Mouse (Mus musculus): ENCODE measurements around the gene Slc8a2. TPM values are rescaled to one million over a fixed set of nuclear protein-coding genes. Genes with fewer than 3 reads are reported as not detected.

The Slc8a2 gene
- total RNA-seq (2014; rRNA removed): 0.07 TPM in 1 of 2 replicates, not detected in the other
- 0.06 TPM in 1 of 2 replicates, not detected in the other for polyA plus RNA-seq (2012; rRNA removed)

DNA sequence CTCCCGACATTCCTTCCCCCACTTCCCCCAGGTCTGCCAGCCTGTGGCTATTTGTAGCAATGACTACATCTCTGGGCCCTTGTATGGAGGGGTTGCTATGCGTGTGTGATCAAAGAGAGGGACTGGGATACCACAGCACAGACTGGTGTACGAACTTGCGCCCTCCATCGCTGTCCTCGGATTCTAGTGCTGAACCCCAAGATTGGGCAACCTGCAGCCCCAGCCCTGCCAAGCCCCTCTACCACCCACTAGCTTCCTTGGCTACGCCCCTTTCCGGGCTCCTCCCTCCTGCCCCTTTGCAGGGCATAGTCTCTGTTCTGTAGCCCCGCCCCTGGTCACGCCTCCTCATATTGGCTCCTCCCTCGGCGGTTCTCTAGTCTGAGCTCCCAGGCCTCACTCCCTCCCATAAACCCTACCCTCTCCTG, at the start of gene Slc8a2:
Slc8a2 (plus strand) TSS at position 406 of the 425 bp plus-strand sequence.
- DNase-seq (ENCODE audit: extremely low read depth, low read depth, low spot score): no peak
- Histone ChIP-seq H3K36me3 (ENCODE audit: control insufficient read depth, insufficient read depth, low read length) (no peaks in the 10 kb centered on the region), H3K27me3 (ENCODE audit: control insufficient read depth, insufficient read depth, low read length) (peaks cover 5% of the 10 kb centered on the region; the same call in 1 of the 2 replicates), H3K79me2 (ENCODE audit: control insufficient read depth, insufficient read depth, low read length) (no peaks in the 10 kb centered on the region), H3K4me3 (ENCODE audit: insufficient read depth, low read depth, low read length) (no peak within 1 kb of the TSS), H3K27ac (replicated peaks; ENCODE audit: insufficient read depth, low read depth, low read length) (no peak within 1 kb of the TSS), H3K4me1 (ENCODE audit: control insufficient read depth, insufficient read depth, low read length) (peaks cover 2% of the 10 kb centered on the region), H3K9ac (ENCODE audit: low read depth, low read length) (no peak within 1 kb of the TSS)
- TF ChIP-seq POLR2A (IDR thresholded peaks at IDR 0.05; ENCODE audit: extremely low read depth, insufficient read depth, low read length) (no peak), CTCF (IDR thresholded peaks at IDR 0.05; ENCODE audit: low read depth, low read length) (no peak)
- 10% methylated on average over 12 of the region's 12 CpGs for WGBS

DNA sequence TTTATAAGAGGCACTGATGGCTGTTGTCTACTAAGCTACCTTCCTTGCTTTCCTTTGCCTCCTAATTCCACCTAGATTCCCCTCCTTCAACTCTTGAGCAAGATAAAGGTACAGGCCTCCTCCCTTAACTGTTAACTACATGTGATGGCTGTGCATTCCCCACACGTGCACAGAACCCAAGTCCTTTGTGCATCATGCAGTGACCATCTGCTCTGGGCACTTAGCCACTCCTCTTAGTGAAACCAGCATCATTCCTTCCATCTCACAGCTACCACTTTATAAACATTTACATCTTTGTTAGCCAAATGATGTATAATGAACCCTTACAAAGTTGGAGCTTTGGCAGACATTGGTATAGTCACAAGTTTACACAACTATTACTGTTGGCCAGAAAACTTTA, 49.7 kb upstream of the Slc8a2 start:
- Histone ChIP-seq H3K36me3 (ENCODE audit: control insufficient read depth, insufficient read depth, low read length) (no peaks in the 10 kb centered on the region), H3K4me3 (ENCODE audit: insufficient read depth, low read depth, low read length) (no peak overlapping the region), H3K4me1 (ENCODE audit: control insufficient read depth, insufficient read depth, low read length) (no peaks in the 10 kb centered on the region), H3K9ac (ENCODE audit: low read depth, low read length) (no peak overlapping the region), H3K79me2 (ENCODE audit: control insufficient read depth, insufficient read depth, low read length) (no peaks in the 10 kb centered on the region), H3K27me3 (ENCODE audit: control insufficient read depth, insufficient read depth, low read length) (no peaks in the 10 kb centered on the region), H3K27ac (replicated peaks; ENCODE audit: insufficient read depth, low read depth, low read length) (no peak overlapping the region)
- DNase-seq (ENCODE audit: extremely low read depth, low read depth, low spot score): no peak
- TF ChIP-seq CTCF (IDR thresholded peaks at IDR 0.05; ENCODE audit: low read depth, low read length) (no peak), POLR2A (IDR thresholded peaks at IDR 0.05; ENCODE audit: extremely low read depth, insufficient read depth, low read length) (no peak)
- 67% methylated on average over 1 of the region's 1 CpGs for WGBS

DNA sequence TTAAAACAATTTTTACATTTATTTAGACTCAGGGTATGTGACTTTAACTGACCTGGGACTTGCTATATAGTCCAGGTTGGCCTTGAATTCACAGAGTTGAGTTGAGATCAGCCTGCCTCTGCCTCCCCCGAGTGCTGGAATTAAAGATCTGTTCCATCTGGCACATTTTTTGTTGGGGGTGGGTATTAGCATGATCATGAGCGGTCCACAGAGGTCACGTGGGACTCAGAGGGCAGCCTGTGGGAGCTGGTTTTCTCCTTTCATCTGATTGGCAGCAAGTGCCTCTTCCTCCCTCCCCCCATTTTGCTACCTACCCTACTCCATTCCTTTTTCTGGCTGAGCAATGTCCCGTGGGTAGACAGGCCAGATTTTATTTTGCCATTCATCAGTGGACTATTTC, 49.0 kb upstream of the Slc8a2 start:
- Histone ChIP-seq H3K27me3 (ENCODE audit: control insufficient read depth, insufficient read depth, low read length) (no peaks in the 10 kb centered on the region), H3K36me3 (ENCODE audit: control insufficient read depth, insufficient read depth, low read length) (no peaks in the 10 kb centered on the region), H3K27ac (replicated peaks; ENCODE audit: insufficient read depth, low read depth, low read length) (no peak overlapping the region), H3K9ac (ENCODE audit: low read depth, low read length) (no peak overlapping the region), H3K4me3 (ENCODE audit: insufficient read depth, low read depth, low read length) (no peak overlapping the region), H3K4me1 (ENCODE audit: control insufficient read depth, insufficient read depth, low read length) (no peaks in the 10 kb centered on the region), H3K79me2 (ENCODE audit: control insufficient read depth, insufficient read depth, low read length) (no peaks in the 10 kb centered on the region)
- TF ChIP-seq CTCF (IDR thresholded peaks at IDR 0.05; ENCODE audit: low read depth, low read length) (no peak), POLR2A (IDR thresholded peaks at IDR 0.05; ENCODE audit: extremely low read depth, insufficient read depth, low read length) (no peak)
- no peak for DNase-seq (ENCODE audit: extremely low read depth, low read depth, low spot score)
- 69% methylated on average over 4 of the region's 4 CpGs for WGBS

DNA sequence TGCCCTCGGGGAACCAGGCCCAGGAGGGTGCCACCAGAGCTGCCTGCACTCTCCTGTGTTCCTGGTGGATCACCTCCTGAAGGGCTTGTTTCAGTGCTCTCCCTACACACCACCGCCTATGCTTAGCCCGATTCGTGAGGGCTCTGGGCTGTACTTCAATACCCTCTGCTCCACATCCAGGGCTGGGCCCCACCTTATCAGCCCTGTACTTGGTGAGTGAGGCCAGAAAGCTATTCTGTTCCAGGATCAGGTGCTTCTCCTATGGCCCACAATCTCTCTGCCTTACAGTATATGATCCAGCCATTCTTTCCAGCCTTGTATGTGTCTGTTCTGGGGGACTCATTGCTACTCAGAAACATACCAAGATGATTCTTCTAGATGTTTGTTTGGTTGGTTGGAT, 46.3 kb upstream of the Slc8a2 start:
- DNase-seq (ENCODE audit: extremely low read depth, low read depth, low spot score): no peak
- no peaks in the 10 kb centered on the region for H3K79me2 ChIP-seq (ENCODE audit: control insufficient read depth, insufficient read depth, low read length)
- no peaks in the 10 kb centered on the region for H3K27me3 ChIP-seq (ENCODE audit: control insufficient read depth, insufficient read depth, low read length)
- TF ChIP-seq CTCF (IDR thresholded peaks at IDR 0.05; ENCODE audit: low read depth, low read length) (no peak), POLR2A (IDR thresholded peaks at IDR 0.05; ENCODE audit: extremely low read depth, insufficient read depth, low read length) (no peak)
- no peaks in the 10 kb centered on the region for H3K4me1 ChIP-seq (ENCODE audit: control insufficient read depth, insufficient read depth, low read length)
- H3K4me3 ChIP-seq (ENCODE audit: insufficient read depth, low read depth, low read length): no peak overlapping the region
- 68% methylated on average over 4 of the region's 4 CpGs for WGBS
- no peaks in the 10 kb centered on the region for H3K36me3 ChIP-seq (ENCODE audit: control insufficient read depth, insufficient read depth, low read length)
- no peak overlapping the region for H3K27ac ChIP-seq (replicated peaks; ENCODE audit: insufficient read depth, low read depth, low read length)
- no peak overlapping the region for H3K9ac ChIP-seq (ENCODE audit: low read depth, low read length)

DNA sequence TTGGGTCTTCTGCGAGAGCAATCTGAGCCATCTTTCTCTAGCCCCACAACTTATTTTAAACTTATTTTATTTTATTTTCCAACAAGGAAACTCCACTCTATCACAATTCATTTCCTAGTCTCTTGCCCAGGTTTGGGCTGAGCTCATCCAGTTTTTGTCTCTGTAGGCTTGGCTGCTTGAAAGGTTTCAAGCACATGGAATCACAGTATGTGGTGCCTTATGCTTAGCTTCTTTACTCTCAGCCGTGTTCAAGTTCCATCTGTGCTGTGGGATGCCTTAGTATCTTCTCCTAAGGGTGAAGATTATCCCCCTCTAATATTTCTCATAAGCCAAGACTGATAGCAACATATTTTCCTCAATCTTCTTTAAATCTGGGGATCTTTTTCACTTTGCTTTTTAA, 42.0 kb upstream of the Slc8a2 start:
- Histone ChIP-seq H3K27me3 (ENCODE audit: control insufficient read depth, insufficient read depth, low read length) (no peaks in the 10 kb centered on the region), H3K27ac (replicated peaks; ENCODE audit: insufficient read depth, low read depth, low read length) (no peak overlapping the region), H3K9ac (ENCODE audit: low read depth, low read length) (no peak overlapping the region), H3K4me3 (ENCODE audit: insufficient read depth, low read depth, low read length) (no peak overlapping the region), H3K4me1 (ENCODE audit: control insufficient read depth, insufficient read depth, low read length) (no peaks in the 10 kb centered on the region), H3K79me2 (ENCODE audit: control insufficient read depth, insufficient read depth, low read length) (no peaks in the 10 kb centered on the region), H3K36me3 (ENCODE audit: control insufficient read depth, insufficient read depth, low read length) (no peaks in the 10 kb centered on the region)
- 74% methylated on average over 2 of the region's 2 CpGs for WGBS
- no peak for DNase-seq (ENCODE audit: extremely low read depth, low read depth, low spot score)
- no peak for TF ChIP-seq POLR2A (IDR thresholded peaks at IDR 0.05; ENCODE audit: extremely low read depth, insufficient read depth, low read length)
- TF ChIP-seq CTCF (IDR thresholded peaks at IDR 0.05; ENCODE audit: low read depth, low read length): no peak

DNA sequence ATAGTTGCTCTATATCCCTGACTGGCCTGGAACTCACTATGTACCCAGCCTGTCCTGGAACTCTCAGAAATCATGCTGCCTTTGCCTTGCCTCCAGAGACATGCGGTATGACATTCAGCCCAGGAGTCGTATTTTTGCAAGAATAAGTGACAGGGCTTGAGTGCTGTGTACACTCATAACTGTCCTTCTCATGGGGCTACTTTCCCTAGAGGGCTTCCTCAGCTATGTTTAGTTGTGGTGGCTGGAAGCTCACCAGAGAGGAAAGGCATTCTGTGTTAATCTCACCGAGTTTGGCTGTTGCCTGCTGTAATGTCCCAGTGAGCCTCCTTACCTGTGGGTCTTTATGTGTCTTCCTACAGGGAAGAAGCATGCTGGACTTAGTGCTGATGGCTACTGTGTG, 35.0 kb upstream of the Slc8a2 start:
- WGBS: 79% methylated on average over 3 of the region's 3 CpGs

More for the DNA sequence above, 35.0 kb upstream of the Slc8a2 start:
- Histone ChIP-seq H3K27ac (replicated peaks; ENCODE audit: insufficient read depth, low read depth, low read length) (no peak overlapping the region), H3K79me2 (ENCODE audit: control insufficient read depth, insufficient read depth, low read length) (peaks cover 10% of the 10 kb centered on the region; the same call in 1 of the 2 replicates), H3K36me3 (ENCODE audit: control insufficient read depth, insufficient read depth, low read length) (no peaks in the 10 kb centered on the region), H3K4me1 (ENCODE audit: control insufficient read depth, insufficient read depth, low read length) (peaks cover 3% of the 10 kb centered on the region), H3K27me3 (ENCODE audit: control insufficient read depth, insufficient read depth, low read length) (no peaks in the 10 kb centered on the region), H3K9ac (ENCODE audit: low read depth, low read length) (no peak overlapping the region), H3K4me3 (ENCODE audit: insufficient read depth, low read depth, low read length) (no peak overlapping the region)
- TF ChIP-seq CTCF (IDR thresholded peaks at IDR 0.05; ENCODE audit: low read depth, low read length) (no peak), POLR2A (IDR thresholded peaks at IDR 0.05; ENCODE audit: extremely low read depth, insufficient read depth, low read length) (no peak)
- no peak for DNase-seq (ENCODE audit: extremely low read depth, low read depth, low spot score)
